ENCODE assay signal across 20 mouse cellular contexts in genomic region chr8:49555724-49556457, GRCm38 (mm10).
DNase-seq lines count a peak whose midpoint lies in the region; ATAC-seq and TF ChIP-seq lines count a peak whose summit lies in the region.
"Had no signal": no experiment of that assay in that cellular context is flagged by ENCODE, and none has a peak within 500 bp of the region (broad histone marks: within the 10 kb centered on the region; RNA-seq: fewer than 3 reads in every experiment).

No protein-coding gene starts in this region.

- no peaks in the 10 kb centered on the region for H3K9me3 ChIP-seq in heart, postnatal 0 days (replicated peaks; ENCODE audit: control insufficient read depth, low read length)
- H3K9me3 ChIP-seq: G1E; hindbrain, embryonic 10.5 days; neural tube, embryonic 13.5 days had no signal

- H3K9ac ChIP-seq in heart, postnatal 0 days (replicated peaks; ENCODE audit: low read depth, low read length): no peak overlapping the region
- H3K9ac ChIP-seq: neural tube, embryonic 13.5 days had no signal

- no peaks in the 10 kb centered on the region for H3K36me3 ChIP-seq in heart, postnatal 0 days (replicated peaks; ENCODE audit: control insufficient read depth, insufficient read depth, low read length)
- H3K36me3 ChIP-seq: G1E; hindbrain, embryonic 10.5 days; neural tube, embryonic 13.5 days had no signal

- H3K27ac ChIP-seq in heart, postnatal 0 days (ENCODE audit: low read depth): peak overlapping the region; percentile 46; the same call in 1 of the 2 replicates
- H3K27ac ChIP-seq: hindbrain, embryonic 10.5 days; macrophage; neural tube, embryonic 13.5 days; stomach, postnatal 0 days had no signal

- no peak for ATAC-seq in heart, postnatal 0 days (ENCODE audit: insufficient read depth, low read depth)
- ATAC-seq: CD4-positive, CD25-positive, alpha-beta regulatory T cell, adult 4 months had no signal

- H3K4me3 ChIP-seq in heart, postnatal 0 days (ENCODE audit: low read depth, low read length): no peak overlapping the region
- H3K4me3 ChIP-seq: hindbrain, embryonic 10.5 days; neural tube, embryonic 13.5 days had no signal

- no peaks in the 10 kb centered on the region for H3K27me3 ChIP-seq in heart, postnatal 0 days (ENCODE audit: control insufficient read depth, insufficient read depth, low read length)
- H3K27me3 ChIP-seq: neural tube, embryonic 13.5 days had no signal

- peaks cover 8% of the 10 kb centered on the region; the same call in 1 of the 2 replicates for H3K4me1 ChIP-seq in heart, postnatal 0 days (ENCODE audit: control insufficient read depth, insufficient read depth)
- H3K4me1 ChIP-seq: hindbrain, embryonic 10.5 days; neural tube, embryonic 13.5 days had no signal

- TF ChIP-seq CTCF in heart, postnatal 0 days (IDR thresholded peaks at IDR 0.05; ENCODE audit: low read depth): no peak

- WGBS in heart, postnatal 0 days: 49% methylated on average over 7 of the region's 7 CpGs

- no peak overlapping the region for H3K4me2 ChIP-seq in heart, postnatal 0 days (ENCODE audit: low read depth, low read length)
- H3K4me2 ChIP-seq: heart, embryonic 11.5 days; midbrain, embryonic 11.5 days; neural tube, embryonic 13.5 days had no signal

- intact Hi-C loops in left cerebral cortex, postnatal 25 days (cut with DNase I): no loop called here

- peak; percentile 53 for DNase-seq in heart, postnatal 0 days (ENCODE audit: low spot score)
- no peak for DNase-seq in heart, adult 11 months
- DNase-seq in left cerebral cortex, postnatal 25 days (ENCODE audit: low spot score in 2 of 2): peak; percentile 7 to 10
- no peak for DNase-seq in left cerebral cortex, adult 8-10 months (ENCODE audit: low spot score in 2 of 2)
- DNase-seq in 3T3-L1 (ENCODE audit: low read depth, low spot score): peak; percentile 81
- DNase-seq in adipocyte (ENCODE audit: low spot score): peak; percentile 24
- DNase-seq in urinary bladder, adult 2 months (ENCODE audit: low spot score): no peak
- DNase-seq: adrenal gland, adult 2 months; cerebellum, adult 11-12 months; cerebellum, postnatal 25 days; gastrocnemius, postnatal 14 days; thymus, postnatal 14 days had no signal

- no peak for TF ChIP-seq EP300 in heart, postnatal 0 days (IDR thresholded peaks at IDR 0.05; ENCODE audit: low read depth)

Comparison
In these comparisons a context has a peak if more than half of its experiments do, and no peak if none do; other contexts are left out.
1. DNase-seq: peak in heart, postnatal 0 days (single experiment), left cerebral cortex, postnatal 25 days (2 of 2), 3T3-L1 (single experiment) and adipocyte (single experiment); none in heart, adult 11 months (single experiment), left cerebral cortex, adult 8-10 months (0 of 2) and urinary bladder, adult 2 months (single experiment).